Mouse (Mus musculus): Measurements from ENCODE around the gene Zyx. TPM values are rescaled to one million over a fixed set of nuclear protein-coding genes. Genes with fewer than 3 reads are reported as not detected.

Gene Zyx
- 10 to 100 TPM; 39.5 to 40.3 TPM for total RNA-seq (2021)
- long read RNA-seq, transcript Zyx-201 (9 exons, 2,301 nt), result minor isoform, 9 of 50 reads
- long read RNA-seq, transcript Zyx-207 (10 exons, 2,605 nt), result major isoform, 16 of 50 reads
- long read RNA-seq, partial matches to known transcripts, result 17 of 50 reads
- long read RNA-seq, other reads (novel, unspliced or antisense), result 8 of 50 reads

- peak; percentile 72 to 76 for DNase-seq (ENCODE audit: low spot score in 2 of 2)
Measured at GRCm38 (mm10) chr6:42349426-42350020, at the start of gene Zyx. TSS of gene Zyx (plus strand) at chr6:42349630.

GRCm38 (mm10) chr6:42309816-42310378 lies 39.5 kb upstream of the Zyx start:
- no peak for DNase-seq (ENCODE audit: low spot score in 2 of 2)

- DNase-seq (ENCODE audit: low spot score in 2 of 2), result no peak
Measured at GRCm38 (mm10) chr6:42310427-42311053, 38.9 kb upstream of the Zyx start.

GRCm38 (mm10) chr6:42318293-42318692 lies 31.1 kb upstream of the Zyx start:
- no peak for DNase-seq (ENCODE audit: low spot score in 2 of 2)

- DNase-seq (ENCODE audit: low spot score in 2 of 2), result no peak
Measured at GRCm38 (mm10) chr6:42323371-42324066, 25.9 kb upstream of the Zyx start.

GRCm38 (mm10) chr6:42324067-42324481 lies 25.4 kb upstream of the Zyx start:
- DNase-seq (ENCODE audit: low spot score in 2 of 2), result peak; percentile 26 to 48

GRCm38 (mm10) chr6:42324482-42325267 lies 24.8 kb upstream of the Zyx start, which contains the start of gene Fam131b:
TSS of gene Fam131b (minus strand) at chr6:42324643.
- DNase-seq (ENCODE audit: low spot score in 2 of 2), result peak; percentile 71 to 77

GRCm38 (mm10) chr6:42325268-42325609 lies 24.2 kb upstream of the Zyx start:
- DNase-seq (ENCODE audit: low spot score in 2 of 2), result peak; percentile 83 to 92

GRCm38 (mm10) chr6:42326509-42326908 lies 22.9 kb upstream of the Zyx start:
- no peak for DNase-seq (ENCODE audit: low spot score in 2 of 2)

GRCm38 (mm10) chr6:42328757-42329156 lies 20.7 kb upstream of the Zyx start:
- DNase-seq (ENCODE audit: low spot score in 2 of 2), result no peak

- DNase-seq (ENCODE audit: low spot score in 2 of 2), result no peak
Measured at GRCm38 (mm10) chr6:42330216-42330615, 19.2 kb upstream of the Zyx start.

GRCm38 (mm10) chr6:42330946-42331345 lies 18.5 kb upstream of the Zyx start:
- no peak for DNase-seq (ENCODE audit: low spot score in 2 of 2)

- no peak for DNase-seq (ENCODE audit: low spot score in 2 of 2)
Measured at GRCm38 (mm10) chr6:42339189-42339588, 10.2 kb upstream of the Zyx start.

- peak in 1 of 2 experiments; percentile 53 for DNase-seq (ENCODE audit: low spot score in 2 of 2)
Measured at GRCm38 (mm10) chr6:42339981-42340380, 9.4 kb upstream of the Zyx start.

- DNase-seq (ENCODE audit: low spot score in 2 of 2), result no peak
Measured at GRCm38 (mm10) chr6:42342171-42342570, 7.3 kb upstream of the Zyx start.

- peak in 1 of 2 experiments; percentile 61 for DNase-seq (ENCODE audit: low spot score in 2 of 2)
Measured at GRCm38 (mm10) chr6:42343361-42344120, 5.9 kb upstream of the Zyx start.

- no peak for DNase-seq (ENCODE audit: low spot score in 2 of 2)
Measured at GRCm38 (mm10) chr6:42344255-42344654, 5.2 kb upstream of the Zyx start.

- no peak for DNase-seq (ENCODE audit: low spot score in 2 of 2)
Measured at GRCm38 (mm10) chr6:42348281-42349005, 987 bp upstream of the Zyx start.

GRCm38 (mm10) chr6:42349006-42349425 lies 414 bp upstream of the Zyx start:
- peak; percentile 65 to 79 for DNase-seq (ENCODE audit: low spot score in 2 of 2)
